Mouse (Mus musculus): ENCODE data around the gene Olfr64. TPM values are rescaled to one million over a fixed set of nuclear protein-coding genes. Genes with fewer than 3 reads are reported as not detected.

The Olfr64 gene
- 0.04 and 0.11 TPM in 2 replicates for polyA plus RNA-seq (2015; fragmentation: Nextera tagmentation; extraction: Ambion mirVana)

GRCm38 (mm10) chr7:103894385-103894784 lies at the start of gene Olfr64:
Gene Olfr64, minus strand, starts transcription at chr7:103894485.
- Histone ChIP-seq H3K9ac (no peak within 1 kb of the TSS), H3K4me3 (replicated peaks) (no peak within 1 kb of the TSS), H3K27me3 (no peaks in the 10 kb centered on the region), H3K27ac (replicated peaks) (no peak within 1 kb of the TSS), H3K4me2 (replicated peaks) (no peak within 1 kb of the TSS), H3K36me3 (no peaks in the 10 kb centered on the region), H3K4me1 (no peaks in the 10 kb centered on the region), H3K9me3 (replicated peaks) (no peaks in the 10 kb centered on the region)
- 73% methylated on average over 1 of the region's 1 CpGs for WGBS
- no peak for ATAC-seq (ENCODE audit: insufficient number of reproducible peaks, low FRiP score, low TSS enrichment, low read depth)

- no peak overlapping the region for H3K4me2 ChIP-seq (replicated peaks)
- no peaks in the 10 kb centered on the region for H3K4me1 ChIP-seq
- no peaks in the 10 kb centered on the region for H3K36me3 ChIP-seq
- no peaks in the 10 kb centered on the region for H3K27me3 ChIP-seq
- H3K9me3 ChIP-seq (replicated peaks): no peaks in the 10 kb centered on the region
- H3K4me3 ChIP-seq (replicated peaks): no peak overlapping the region
- H3K9ac ChIP-seq: no peak overlapping the region
- ATAC-seq (ENCODE audit: insufficient number of reproducible peaks, low FRiP score, low TSS enrichment, low read depth): no peak
- no peak overlapping the region for H3K27ac ChIP-seq (replicated peaks)
- 27% methylated on average over 2 of the region's 2 CpGs for WGBS
These were observed 48.4 kb upstream of the Olfr64 start for GRCm38 (mm10) chr7:103942730-103943129.

GRCm38 (mm10) chr7:103934264-103934663 lies 40.0 kb upstream of the Olfr64 start, which contains the start of gene Olfr632:
Gene Olfr632, plus strand, starts transcription at chr7:103934347.
- H3K27me3 ChIP-seq: no peaks in the 10 kb centered on the region
- H3K27ac ChIP-seq (replicated peaks): no peak within 1 kb of the TSS
- H3K9ac ChIP-seq: no peak within 1 kb of the TSS
- H3K4me1 ChIP-seq: no peaks in the 10 kb centered on the region
- H3K4me3 ChIP-seq (replicated peaks): no peak within 1 kb of the TSS
- no peaks in the 10 kb centered on the region for H3K9me3 ChIP-seq (replicated peaks)
- no peaks in the 10 kb centered on the region for H3K36me3 ChIP-seq
- ATAC-seq (ENCODE audit: insufficient number of reproducible peaks, low FRiP score, low TSS enrichment, low read depth): no peak
- WGBS: 63% methylated on average over 2 of the region's 2 CpGs
- no peak within 1 kb of the TSS for H3K4me2 ChIP-seq (replicated peaks)

GRCm38 (mm10) chr7:103928525-103928924 lies 34.2 kb upstream of the Olfr64 start, which contains the start of gene Olfr631:
Gene Olfr631, plus strand, starts transcription at chr7:103928825.
- Histone ChIP-seq H3K36me3 (no peaks in the 10 kb centered on the region), H3K4me3 (replicated peaks) (no peak within 1 kb of the TSS), H3K9me3 (replicated peaks) (no peaks in the 10 kb centered on the region), H3K4me1 (no peaks in the 10 kb centered on the region), H3K9ac (no peak within 1 kb of the TSS), H3K4me2 (replicated peaks) (no peak within 1 kb of the TSS), H3K27me3 (no peaks in the 10 kb centered on the region), H3K27ac (replicated peaks) (no peak within 1 kb of the TSS)
- ATAC-seq (ENCODE audit: insufficient number of reproducible peaks, low FRiP score, low TSS enrichment, low read depth): no peak

GRCm38 (mm10) chr7:103915338-103915737 lies 21.1 kb upstream of the Olfr64 start:
- no peaks in the 10 kb centered on the region for H3K36me3 ChIP-seq
- ATAC-seq (ENCODE audit: insufficient number of reproducible peaks, low FRiP score, low TSS enrichment, low read depth): no peak
- no peaks in the 10 kb centered on the region for H3K27me3 ChIP-seq
- H3K27ac ChIP-seq (replicated peaks): no peak overlapping the region
- no peaks in the 10 kb centered on the region for H3K4me1 ChIP-seq
- no peaks in the 10 kb centered on the region for H3K9me3 ChIP-seq (replicated peaks)
- H3K4me3 ChIP-seq (replicated peaks): no peak overlapping the region
- no peak overlapping the region for H3K9ac ChIP-seq
- H3K4me2 ChIP-seq (replicated peaks): no peak overlapping the region

- H3K4me1 ChIP-seq: no peaks in the 10 kb centered on the region
- no peaks in the 10 kb centered on the region for H3K27me3 ChIP-seq
- no peak overlapping the region for H3K4me3 ChIP-seq (replicated peaks)
- no peaks in the 10 kb centered on the region for H3K36me3 ChIP-seq
- H3K9ac ChIP-seq: no peak overlapping the region
- ATAC-seq (ENCODE audit: insufficient number of reproducible peaks, low FRiP score, low TSS enrichment, low read depth): no peak
- no peak overlapping the region for H3K4me2 ChIP-seq (replicated peaks)
- WGBS: 36% methylated on average over 8 of the region's 8 CpGs
- no peaks in the 10 kb centered on the region for H3K9me3 ChIP-seq (replicated peaks)
- no peak overlapping the region for H3K27ac ChIP-seq (replicated peaks)
These were observed 18.8 kb upstream of the Olfr64 start for GRCm38 (mm10) chr7:103912969-103913511.

GRCm38 (mm10) chr7:103910047-103910446 lies 15.8 kb upstream of the Olfr64 start:
- Histone ChIP-seq H3K9me3 (replicated peaks) (no peaks in the 10 kb centered on the region), H3K36me3 (no peaks in the 10 kb centered on the region), H3K27me3 (no peaks in the 10 kb centered on the region), H3K4me3 (replicated peaks) (no peak overlapping the region), H3K4me2 (replicated peaks) (no peak overlapping the region), H3K4me1 (no peaks in the 10 kb centered on the region), H3K9ac (no peak overlapping the region), H3K27ac (replicated peaks) (no peak overlapping the region)
- no peak for ATAC-seq (ENCODE audit: insufficient number of reproducible peaks, low FRiP score, low TSS enrichment, low read depth)
- WGBS: 20% methylated on average over 3 of the region's 3 CpGs

GRCm38 (mm10) chr7:103903187-103903586 lies 8.9 kb upstream of the Olfr64 start, which contains the start of gene Olfr65:
Gene Olfr65, plus strand, starts transcription at chr7:103903487.
- no peaks in the 10 kb centered on the region for H3K36me3 ChIP-seq
- WGBS: 67% methylated on average over 2 of the region's 2 CpGs
- H3K4me1 ChIP-seq: no peaks in the 10 kb centered on the region
- H3K4me2 ChIP-seq (replicated peaks): no peak within 1 kb of the TSS
- no peaks in the 10 kb centered on the region for H3K27me3 ChIP-seq
- H3K9me3 ChIP-seq (replicated peaks): no peaks in the 10 kb centered on the region
- no peak within 1 kb of the TSS for H3K9ac ChIP-seq
- H3K4me3 ChIP-seq (replicated peaks): no peak within 1 kb of the TSS
- H3K27ac ChIP-seq (replicated peaks): no peak within 1 kb of the TSS
- no peak for ATAC-seq (ENCODE audit: insufficient number of reproducible peaks, low FRiP score, low TSS enrichment, low read depth)

GRCm38 (mm10) chr7:103886152-103886551 lies 8.1 kb downstream of the Olfr64 start, which contains the start of gene Olfr66:
Gene Olfr66, minus strand, starts transcription at chr7:103886252.
- H3K27ac ChIP-seq (replicated peaks): no peak within 1 kb of the TSS
- H3K4me2 ChIP-seq (replicated peaks): no peak within 1 kb of the TSS
- H3K9me3 ChIP-seq (replicated peaks): no peaks in the 10 kb centered on the region
- no peaks in the 10 kb centered on the region for H3K4me1 ChIP-seq
- no peaks in the 10 kb centered on the region for H3K36me3 ChIP-seq
- H3K27me3 ChIP-seq: no peaks in the 10 kb centered on the region
- H3K9ac ChIP-seq: no peak within 1 kb of the TSS
- H3K4me3 ChIP-seq (replicated peaks): no peak within 1 kb of the TSS
- no peak for ATAC-seq (ENCODE audit: insufficient number of reproducible peaks, low FRiP score, low TSS enrichment, low read depth)

- Histone ChIP-seq H3K4me2 (replicated peaks) (no peak overlapping the region), H3K9ac (no peak overlapping the region), H3K36me3 (no peaks in the 10 kb centered on the region), H3K4me3 (replicated peaks) (no peak overlapping the region), H3K27me3 (no peaks in the 10 kb centered on the region), H3K4me1 (no peaks in the 10 kb centered on the region), H3K9me3 (replicated peaks) (no peaks in the 10 kb centered on the region), H3K27ac (replicated peaks) (no peak overlapping the region)
- WGBS: 90% methylated on average over 2 of the region's 2 CpGs
- ATAC-seq (ENCODE audit: insufficient number of reproducible peaks, low FRiP score, low TSS enrichment, low read depth): no peak
These were observed 17.2 kb downstream of the Olfr64 start for GRCm38 (mm10) chr7:103877093-103877492.

GRCm38 (mm10) chr7:103874451-103874850 lies 19.8 kb downstream of the Olfr64 start:
- Histone ChIP-seq H3K27me3 (no peaks in the 10 kb centered on the region), H3K4me1 (no peaks in the 10 kb centered on the region), H3K36me3 (no peaks in the 10 kb centered on the region), H3K27ac (replicated peaks) (no peak overlapping the region), H3K4me3 (replicated peaks) (no peak overlapping the region), H3K9ac (no peak overlapping the region), H3K4me2 (replicated peaks) (no peak overlapping the region), H3K9me3 (replicated peaks) (no peaks in the 10 kb centered on the region)
- WGBS: 41% methylated on average over 5 of the region's 5 CpGs
- ATAC-seq (ENCODE audit: insufficient number of reproducible peaks, low FRiP score, low TSS enrichment, low read depth): no peak

GRCm38 (mm10) chr7:103873064-103873463 lies 21.2 kb downstream of the Olfr64 start:
- no peak overlapping the region for H3K4me3 ChIP-seq (replicated peaks)
- no peaks in the 10 kb centered on the region for H3K27me3 ChIP-seq
- no peak overlapping the region for H3K27ac ChIP-seq (replicated peaks)
- no peak for ATAC-seq (ENCODE audit: insufficient number of reproducible peaks, low FRiP score, low TSS enrichment, low read depth)
- 4% methylated on average over 1 of the region's 1 CpGs for WGBS
- H3K36me3 ChIP-seq: no peaks in the 10 kb centered on the region
- H3K4me2 ChIP-seq (replicated peaks): no peak overlapping the region
- no peaks in the 10 kb centered on the region for H3K9me3 ChIP-seq (replicated peaks)
- H3K4me1 ChIP-seq: no peaks in the 10 kb centered on the region
- H3K9ac ChIP-seq: no peak overlapping the region

Data from embryonic facial prominence, embryonic 15.5 days (tissue).